Mouse (Mus musculus): ENCODE results near the gene Hist1h2bf. TPM values are rescaled to one million over a fixed set of nuclear protein-coding genes. Genes with fewer than 3 reads are reported as not detected.

The Hist1h2bf gene
- total and polyA plus RNA-seq, 3 experiments: 2.2 to 1,093 TPM; not detected in 1

DNA sequence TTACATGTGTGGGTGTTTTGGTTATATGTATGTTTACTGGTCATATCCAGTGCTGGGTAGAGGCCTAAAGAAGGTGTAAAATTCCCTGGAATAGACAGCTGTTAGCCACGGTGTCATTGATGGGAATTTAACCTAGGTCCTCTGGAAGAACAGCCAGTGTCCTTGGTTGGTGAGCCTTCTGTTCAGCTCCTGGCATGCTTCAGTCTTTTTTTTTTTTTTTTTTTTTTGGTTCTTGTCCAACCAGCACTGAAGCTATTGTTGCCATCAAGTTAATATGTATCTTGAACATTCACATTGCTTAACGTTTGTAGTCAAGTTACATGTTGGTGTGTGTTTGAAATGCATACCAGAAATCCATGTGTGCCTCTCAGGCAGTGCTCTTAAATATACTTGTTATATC is 9.5 kb downstream of the Hist1h2bf start:
- H3K79me2 ChIP-seq (ENCODE audit: control insufficient read depth, insufficient read depth, low read length, poor library complexity): no peaks in the 10 kb centered on the region; the same call in 1 of the 2 replicates
- H3K36me3 ChIP-seq (ENCODE audit: control insufficient read depth in 1 of 2, insufficient read depth in 2 of 2, low read length in 2 of 2): peaks cover 0 to 24% of the 10 kb centered on the region in 2 experiments; a peak in 2 of 4 replicates
- DNase-seq (ENCODE audit: low read depth, low spot score): no peak
- peak overlapping the region; percentile 100; the same call in 1 of the 2 replicates for H3K27ac ChIP-seq (ENCODE audit: control insufficient read depth, low read depth, low read length)
- H3K9ac ChIP-seq (ENCODE audit: control insufficient read depth, low read depth, low read length, poor library complexity, severe bottlenecking): no peak overlapping the region
- H3K4me3 ChIP-seq (ENCODE audit: control insufficient read depth in 1 of 2, insufficient read depth in 1 of 2, low read depth in 2 of 2, low read length in 2 of 2): no peak overlapping the region
- no peaks in the 10 kb centered on the region for H3K27me3 ChIP-seq (ENCODE audit: control insufficient read depth in 1 of 2, insufficient read depth in 2 of 2, low read length in 2 of 2)
- TF ChIP-seq TAL1 (IDR thresholded peaks at IDR 0.05; ENCODE audit: low read length): no peak
- no peak for TF ChIP-seq NRF1 (IDR thresholded peaks at IDR 0.05; ENCODE audit: insufficient read depth, low read depth, low read length, poor library complexity, severe bottlenecking)
- TF ChIP-seq ELF1 (IDR thresholded peaks at IDR 0.05; ENCODE audit: low read depth, low read length): no peak
- TF ChIP-seq NELFE (IDR thresholded peaks at IDR 0.05; ENCODE audit: low read depth, low read length): no peak
- TF ChIP-seq CTCF (IDR thresholded peaks at IDR 0.05 in 2 of 3, conservative IDR thresholded peaks at IDR 0.05 in 1 of 3; ENCODE audit: control insufficient read depth in 1 of 3, insufficient read depth in 1 of 3, low read depth in 2 of 3, low read length in 3 of 3, poor library complexity in 1 of 3, severe bottlenecking in 1 of 3): no peak
- TF ChIP-seq POLR2AphosphoS5 (IDR thresholded peaks at IDR 0.05; ENCODE audit: borderline replicate concordance, low read depth, low read length): no peak
- no peak for TF ChIP-seq SMC3 (IDR thresholded peaks at IDR 0.05; ENCODE audit: low read depth, low read length)
- TF ChIP-seq MYC (IDR thresholded peaks at IDR 0.05; ENCODE audit: low read depth, low read length): no peak
- TF ChIP-seq MAFK (IDR thresholded peaks at IDR 0.05; ENCODE audit: borderline replicate concordance, low read depth, low read length): no peak
- TF ChIP-seq CHD2 (IDR thresholded peaks at IDR 0.05; ENCODE audit: low read length): no peak
- no peak for TF ChIP-seq ZKSCAN1 (IDR thresholded peaks at IDR 0.05; ENCODE audit: low read depth, low read length)
- TF ChIP-seq MXI1 (IDR thresholded peaks at IDR 0.05; ENCODE audit: low read depth, low read length): no peak
- TF ChIP-seq MEF2A (IDR thresholded peaks at IDR 0.05; ENCODE audit: extremely low read depth, insufficient replicate concordance, low read depth, low read length, poor library complexity, severe bottlenecking): no peak
- TF ChIP-seq MAX (IDR thresholded peaks at IDR 0.05; ENCODE audit: low read length): no peak
- TF ChIP-seq TCF12 (IDR thresholded peaks at IDR 0.05; ENCODE audit: low read depth, low read length): no peak
- no peak for TF ChIP-seq EP300 (IDR thresholded peaks at IDR 0.05; ENCODE audit: low read depth in 1 of 2, low read length in 2 of 2)
- no peak for TF ChIP-seq ETS1 (IDR thresholded peaks at IDR 0.05; ENCODE audit: low read depth, low read length)
- no peak for TF ChIP-seq MAZ (IDR thresholded peaks at IDR 0.05; ENCODE audit: low read depth, low read length)
- TF ChIP-seq USF2 (IDR thresholded peaks at IDR 0.05; ENCODE audit: borderline replicate concordance in 1 of 2, insufficient read depth in 1 of 2, low read depth in 1 of 2, low read length in 2 of 2): no peak
- no peaks in the 10 kb centered on the region for H3K9me3 ChIP-seq (replicated peaks; ENCODE audit: insufficient read depth, low read length)
- peaks cover 4 to 8% of the 10 kb centered on the region in 2 experiments; a peak in 3 of 4 replicates for H3K4me1 ChIP-seq (ENCODE audit: control insufficient read depth in 1 of 2, insufficient read depth in 2 of 2, low read length in 2 of 2)

Data from MEL (cell line).